Mouse (Mus musculus) hematopoietic stem cell, adult 5-6 weeks (primary cell): ENCODE results near the gene Slc25a41. TPM values are rescaled to one million over a fixed set of nuclear protein-coding genes. Genes with fewer than 3 reads are reported as not detected.

Experiments
- total RNA-seq: library from RNA; stranded (forward); fragments of 172-1452, 232-1000 nt; gene quantifications from 2 replicates; pipeline ENCODE4 v1.2.3, GENCODE M21; 2017

Slc25a41 gene
- total RNA-seq, 1 experiment from 2014 or later: not detected

Other genes with a start within 250 kb of the Slc25a41 start
- 5.0 and 5.1 TPM in 2 replicates for gene Rfx2, start 210.6 kb downstream of the Slc25a41 start, total RNA-seq
- gene Acsbg2, start 167.2 kb downstream of the Slc25a41 start, total RNA-seq: not detected in 2 replicates
- 0.44 TPM in 1 of 2 replicates, not detected in the other for gene 1700061G19Rik, start 166.2 kb downstream of the Slc25a41 start, total RNA-seq
- 15.3 and 19.3 TPM in 2 replicates for gene Mllt1, start 106.2 kb downstream of the Slc25a41 start, total RNA-seq
- gene Acer1, start 59.5 kb downstream of the Slc25a41 start, total RNA-seq: not detected in 2 replicates
- 43.0 and 66.4 TPM in 2 replicates for gene Clpp, start 51.3 kb downstream of the Slc25a41 start, total RNA-seq
- 13.2 and 18.7 TPM in 2 replicates for gene Alkbh7, start 44.3 kb downstream of the Slc25a41 start, total RNA-seq
- gene Pspn, start 41.6 kb downstream of the Slc25a41 start, total RNA-seq: not detected in 2 replicates
- 89.5 and 124 TPM in 2 replicates for gene Gtf2f1, start 30.4 kb downstream of the Slc25a41 start, total RNA-seq
- 0.56 TPM in 1 of 2 replicates, not detected in the other for gene Gm17949, start 30.2 kb downstream of the Slc25a41 start, total RNA-seq
- 67.1 and 94.5 TPM in 2 replicates for gene Khsrp, start 10.1 kb downstream of the Slc25a41 start, total RNA-seq
- gene Crb3, start 17.5 kb upstream of the Slc25a41 start, total RNA-seq: 0.56 TPM in 1 of 2 replicates, not detected in the other
- gene Slc25a23, start 18.2 kb upstream of the Slc25a41 start, total RNA-seq: 5.1 and 9.7 TPM in 2 replicates
- 21.1 and 24.2 TPM in 2 replicates for gene Dennd1c, start 36.9 kb upstream of the Slc25a41 start, total RNA-seq
- 0.30 TPM in 1 of 2 replicates, not detected in the other for gene Tubb4a, start 46.1 kb upstream of the Slc25a41 start, total RNA-seq
- gene Tnfsf9, start 63.7 kb upstream of the Slc25a41 start, total RNA-seq: 2.5 and 2.8 TPM in 2 replicates
- 0.75 TPM in 1 of 2 replicates, not detected in the other for gene Cd70, start 108.1 kb upstream of the Slc25a41 start, total RNA-seq
- 12.3 and 13.3 TPM in 2 replicates for gene Tnfsf14, start 152.5 kb upstream of the Slc25a41 start, total RNA-seq
- 28.0 and 125 TPM in 2 replicates for gene C3, start 186.5 kb upstream of the Slc25a41 start, total RNA-seq
- 14.9 and 19.1 TPM in 2 replicates for gene Gpr108, start 206.8 kb upstream of the Slc25a41 start, total RNA-seq
- gene Trip10, start 207.8 kb upstream of the Slc25a41 start, total RNA-seq: 9.4 and 17.9 TPM in 2 replicates
- gene Vav1, start 237.4 kb upstream of the Slc25a41 start, total RNA-seq: 238 and 297 TPM in 2 replicates